Mouse (Mus musculus) testis, adult 2 months (tissue): ENCODE results near the gene Hnrnpa0.

Experiments
- CTCF ChIP-seq: fragments of 200-500 bp; IDR thresholded peaks from 2 replicates; pipeline ENCODE4 v1.5.1; 2012; ENCODE audit warnings: low read depth, mild to moderate bottlenecking, inconsistent platforms, low read length, moderate library complexity; ENCODE audit not compliant: control insufficient read depth, insufficient read depth, insufficient replicate concordance
- POLR2A ChIP-seq: fragments of 200-500 bp; IDR thresholded peaks from 2 replicates; pipeline ENCODE4 v1.6.1; 2012; ENCODE audit warnings: low read depth, mild to moderate bottlenecking, inconsistent platforms, low read length, moderate library complexity; ENCODE audit not compliant: control insufficient read depth

- peak; percentile 40; the same call in 1 of the 2 replicates for TF ChIP-seq POLR2A
- no peak for TF ChIP-seq CTCF
These were observed 492 bp downstream of the Hnrnpa0 start for GRCm38 (mm10) chr13:58127766-58128361.
